Mouse (Mus musculus) hindbrain, embryonic 15.5 days (tissue): ENCODE data around the gene Scnn1g. TPM values are rescaled to one million over a fixed set of nuclear protein-coding genes. Genes with fewer than 3 reads are reported as not detected.
A peak's percentile ranks its signal among the peaks of the same experiment; 100 is the strongest.

ENCODE experiments used
- ATAC-seq: fragments of 200-750 bp; cut with Nextera tagmentation; 2 replicates; pipeline ENCODE4 v1.8.0; 2017; ENCODE audit warnings: low read depth, moderate number of reproducible peaks, moderate TSS enrichment; ENCODE audit not compliant: low FRiP score
- H3K27ac ChIP-seq: fragments of 300-500 bp; sonication (generic); replicated peaks from 2 replicates; pipeline ENCODE4 v1.5.1; 2015; ENCODE audit warnings: mild to moderate bottlenecking, inconsistent platforms
- H3K27me3 ChIP-seq: fragments of 300-500 bp; sonication (generic); 2 replicates; pipeline ENCODE4 v1.6.1; 2015; ENCODE audit warnings: control low read depth, inconsistent platforms
- H3K36me3 ChIP-seq: fragments of 300-500 bp; sonication (generic); 2 replicates; pipeline ENCODE4 v1.6.1; 2015; ENCODE audit warnings: control low read depth, inconsistent platforms
- H3K4me1 ChIP-seq: fragments of 300-500 bp; sonication (generic); replicated peaks from 2 replicates; pipeline ENCODE4 v1.6.1; 2015; ENCODE audit warnings: control low read depth, inconsistent platforms
- H3K4me2 ChIP-seq: fragments of 300-500 bp; sonication (generic); 2 replicates; pipeline ENCODE4 v1.6.1; 2015; ENCODE audit warnings: moderate library complexity, mild to moderate bottlenecking, inconsistent platforms
- H3K4me3 ChIP-seq: fragments of 300-500 bp; sonication (generic); 2 replicates; pipeline ENCODE4 v1.5.1; 2015; ENCODE audit warnings: mild to moderate bottlenecking, inconsistent platforms
- H3K9ac ChIP-seq: fragments of 300-500 bp; sonication (generic); 2 replicates; pipeline ENCODE4 v1.6.1; 2015; ENCODE audit warnings: inconsistent platforms
- H3K9me3 ChIP-seq: fragments of 300-500 bp; sonication (generic); 2 replicates; pipeline ENCODE4 v1.6.1; 2016; ENCODE audit warnings: control low read depth, inconsistent platforms
- WGBS: fragments of 180-500 bp; shearing (Covaris S2); methylation state at CpG from one replicate; pipeline ENCODE4 v1.1.7; 2015; 5-methylcytosine and 5-hydroxymethylcytosine counted together
- polyA plus RNA-seq: library from polyadenylated mRNA; unstranded; fragments of >200 nt; fragmentation: Nextera tagmentation; extraction: Ambion mirVana; gene quantifications from 2 replicates; pipeline ENCODE4 v1.2.1, GENCODE M21; 2015

Scnn1g gene
- polyA plus RNA-seq, 1 experiment from 2014 or later: 0.09 TPM

DNA sequence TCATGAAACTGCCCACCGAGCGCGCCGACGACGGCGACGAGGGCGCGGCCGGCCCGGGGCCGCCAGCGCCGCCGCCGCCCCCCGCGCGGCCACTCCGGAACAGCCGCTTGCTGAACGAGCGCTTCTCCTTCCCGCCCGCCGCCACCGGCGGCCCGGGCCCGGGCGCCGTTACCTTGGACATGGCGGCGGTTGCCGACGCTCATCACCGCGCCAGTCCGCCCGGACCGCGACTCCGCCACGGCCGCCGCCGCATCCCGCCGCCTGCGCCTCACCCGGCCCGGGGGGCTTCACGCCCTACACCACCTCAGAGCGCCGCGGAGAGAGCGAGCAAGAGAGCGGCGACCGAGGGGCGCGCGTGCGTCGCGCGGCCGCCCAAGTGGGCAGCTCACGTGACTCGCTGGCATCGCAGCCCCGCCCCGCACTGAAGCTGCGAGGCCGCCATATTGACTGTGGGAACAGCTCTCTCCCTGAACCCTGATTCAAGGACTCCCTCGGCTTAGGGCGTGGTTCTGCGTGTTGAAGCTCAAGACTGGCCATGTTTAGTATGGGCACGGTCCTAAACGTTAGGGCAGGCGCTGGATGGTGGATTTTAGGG is 27.1 kb upstream of the Scnn1g start, which contains the start of gene Usp31:
Gene Usp31 (minus strand): TSS at position 181 of the 595 bp plus-strand sequence.
- peak within 1 kb of the TSS; percentile 96 for H3K27ac ChIP-seq
- under 1% methylated on average over 58 of the region's 82 CpGs for WGBS
- ATAC-seq: peak; percentile 99
- peaks cover 40% of the 10 kb centered on the region for H3K4me1 ChIP-seq
- no peaks in the 10 kb centered on the region for H3K9me3 ChIP-seq
- H3K4me3 ChIP-seq: peak within 1 kb of the TSS; percentile 97
- peak within 1 kb of the TSS; percentile 92 for H3K4me2 ChIP-seq
- peak within 1 kb of the TSS; percentile 91 for H3K9ac ChIP-seq
- 0 out of 2 replicates have a peak, but pooled peaks cover 2% of the 10 kb centered on the region for H3K36me3 ChIP-seq
- no peaks in the 10 kb centered on the region for H3K27me3 ChIP-seq

GRCm38 (mm10) chr7:121711171-121711570 is 23.1 kb upstream of the Scnn1g start:
- Histone ChIP-seq H3K9ac (no peak overlapping the region), H3K36me3 (no peaks in the 10 kb centered on the region), H3K27ac (no peak overlapping the region), H3K27me3 (no peaks in the 10 kb centered on the region), H3K4me2 (no peak overlapping the region), H3K4me3 (no peak overlapping the region), H3K4me1 (peaks cover 1% of the 10 kb centered on the region), H3K9me3 (no peaks in the 10 kb centered on the region)
- WGBS: 47% methylated on average over 2 of the region's 2 CpGs
- no peak for ATAC-seq

DNA sequence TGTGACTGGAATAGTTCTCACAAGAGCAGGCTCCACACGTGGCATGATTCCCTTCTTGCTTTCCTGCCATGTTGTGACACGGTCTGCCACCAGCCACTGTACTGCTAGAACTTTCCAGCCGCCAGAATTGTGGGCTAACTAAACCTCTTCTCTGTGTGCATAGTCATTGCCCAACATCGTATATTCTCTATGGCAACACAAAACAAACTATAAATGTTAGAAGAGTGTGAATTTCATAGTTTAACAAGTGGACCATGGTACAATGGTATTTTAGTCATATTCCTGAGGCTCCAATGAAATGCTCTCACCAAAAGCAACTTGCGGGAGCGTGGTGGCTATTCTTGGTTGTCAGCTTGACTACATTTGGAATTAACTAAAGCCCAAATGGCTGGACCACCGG is 17.2 kb upstream of the Scnn1g start:
- Histone ChIP-seq H3K36me3 (no peaks in the 10 kb centered on the region), H3K27me3 (no peaks in the 10 kb centered on the region), H3K9me3 (no peaks in the 10 kb centered on the region), H3K4me2 (no peak overlapping the region), H3K27ac (no peak overlapping the region), H3K9ac (no peak overlapping the region), H3K4me1 (no peaks in the 10 kb centered on the region), H3K4me3 (no peak overlapping the region)
- no peak for ATAC-seq
- 77% methylated on average over 7 of the region's 7 CpGs for WGBS

GRCm38 (mm10) chr7:121730225-121730624 is 4.1 kb upstream of the Scnn1g start:
- Histone ChIP-seq H3K4me3 (no peak overlapping the region), H3K4me2 (no peak overlapping the region), H3K27ac (no peak overlapping the region), H3K4me1 (peaks cover 11% of the 10 kb centered on the region), H3K27me3 (peaks cover 18% of the 10 kb centered on the region), H3K9ac (no peak overlapping the region), H3K36me3 (no peaks in the 10 kb centered on the region), H3K9me3 (no peaks in the 10 kb centered on the region)
- 28% methylated on average over 5 of the region's 5 CpGs for WGBS
- ATAC-seq: no peak

GRCm38 (mm10) chr7:121737511-121738415 is 3.5 kb downstream of the Scnn1g start:
- ATAC-seq: no peak
- H3K9ac ChIP-seq: no peak overlapping the region
- H3K27me3 ChIP-seq: peaks cover 26% of the 10 kb centered on the region
- no peaks in the 10 kb centered on the region for H3K9me3 ChIP-seq
- no peak overlapping the region for H3K4me3 ChIP-seq
- no peak overlapping the region for H3K4me2 ChIP-seq
- H3K36me3 ChIP-seq: no peaks in the 10 kb centered on the region
- 72% methylated on average over 29 of the region's 29 CpGs for WGBS
- H3K27ac ChIP-seq: no peak overlapping the region
- peaks cover 12% of the 10 kb centered on the region for H3K4me1 ChIP-seq

GRCm38 (mm10) chr7:121750244-121750643 is 16.0 kb downstream of the Scnn1g start:
- H3K36me3 ChIP-seq: no peaks in the 10 kb centered on the region
- no peak overlapping the region for H3K27ac ChIP-seq
- no peaks in the 10 kb centered on the region for H3K9me3 ChIP-seq
- no peak for ATAC-seq
- WGBS: 90% methylated on average over 5 of the region's 5 CpGs
- no peak overlapping the region for H3K4me3 ChIP-seq
- no peaks in the 10 kb centered on the region for H3K4me1 ChIP-seq
- no peak overlapping the region for H3K9ac ChIP-seq
- H3K27me3 ChIP-seq: no peaks in the 10 kb centered on the region
- no peak overlapping the region for H3K4me2 ChIP-seq

GRCm38 (mm10) chr7:121754748-121755147 is 20.5 kb downstream of the Scnn1g start:
- H3K9me3 ChIP-seq: no peaks in the 10 kb centered on the region
- H3K4me1 ChIP-seq: no peaks in the 10 kb centered on the region
- no peak overlapping the region for H3K9ac ChIP-seq
- H3K36me3 ChIP-seq: no peaks in the 10 kb centered on the region
- no peak overlapping the region for H3K4me2 ChIP-seq
- no peak overlapping the region for H3K27ac ChIP-seq
- 76% methylated on average over 8 of the region's 8 CpGs for WGBS
- no peak for ATAC-seq
- H3K4me3 ChIP-seq: no peak overlapping the region
- no peaks in the 10 kb centered on the region for H3K27me3 ChIP-seq

- 88% methylated on average over 4 of the region's 4 CpGs for WGBS
- ATAC-seq: no peak
These were observed 29.0 kb downstream of the Scnn1g start for GRCm38 (mm10) chr7:121763328-121763727.

GRCm38 (mm10) chr7:121767900-121768299 is 33.6 kb downstream of the Scnn1g start:
- H3K4me2 ChIP-seq: no peak overlapping the region
- no peaks in the 10 kb centered on the region for H3K27me3 ChIP-seq
- H3K9me3 ChIP-seq: no peaks in the 10 kb centered on the region
- H3K9ac ChIP-seq: no peak overlapping the region
- no peaks in the 10 kb centered on the region for H3K4me1 ChIP-seq
- no peaks in the 10 kb centered on the region for H3K36me3 ChIP-seq
- no peak for ATAC-seq
- H3K27ac ChIP-seq: no peak overlapping the region
- H3K4me3 ChIP-seq: no peak overlapping the region
- 86% methylated on average over 3 of the region's 3 CpGs for WGBS

More at GRCm38 (mm10) chr7:121763328-121763727, 29.0 kb downstream of the Scnn1g start:
- Histone ChIP-seq H3K4me2 (no peak overlapping the region), H3K27me3 (no peaks in the 10 kb centered on the region), H3K27ac (no peak overlapping the region), H3K9ac (no peak overlapping the region), H3K36me3 (no peaks in the 10 kb centered on the region), H3K4me1 (no peaks in the 10 kb centered on the region), H3K4me3 (no peak overlapping the region), H3K9me3 (no peaks in the 10 kb centered on the region)

- Histone ChIP-seq H3K4me2 (no peak overlapping the region), H3K27ac (no peak overlapping the region), H3K9ac (no peak overlapping the region), H3K36me3 (no peaks in the 10 kb centered on the region), H3K4me1 (no peaks in the 10 kb centered on the region), H3K27me3 (no peaks in the 10 kb centered on the region), H3K9me3 (no peaks in the 10 kb centered on the region), H3K4me3 (no peak overlapping the region)
- 86% methylated on average over 9 of the region's 9 CpGs for WGBS
- ATAC-seq: no peak
These were observed 34.7 kb downstream of the Scnn1g start for GRCm38 (mm10) chr7:121768983-121769382.

DNA sequence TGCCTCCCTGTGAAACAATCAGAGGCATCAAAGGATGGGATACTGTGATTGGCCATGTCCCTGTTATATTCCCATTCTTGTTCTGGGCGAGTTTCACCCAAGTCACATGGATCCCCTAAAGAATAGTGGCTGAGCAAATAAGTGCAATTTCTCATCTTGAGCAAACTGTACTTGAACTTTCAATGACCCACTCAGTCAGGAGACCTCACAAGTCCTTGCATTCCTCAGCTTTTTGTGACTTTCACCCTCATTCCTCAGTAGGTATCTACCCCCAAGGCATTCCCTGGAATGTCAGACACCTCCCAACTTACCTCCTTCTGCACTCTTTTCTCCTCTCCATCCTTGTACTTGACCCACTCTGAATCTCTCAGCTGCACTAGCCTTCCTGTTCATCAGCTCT is 44.3 kb downstream of the Scnn1g start:
- WGBS: 65% methylated on average over 1 of the region's 1 CpGs
- Histone ChIP-seq H3K4me1 (no peaks in the 10 kb centered on the region), H3K4me2 (no peak overlapping the region), H3K4me3 (no peak overlapping the region), H3K9me3 (no peaks in the 10 kb centered on the region), H3K36me3 (no peaks in the 10 kb centered on the region), H3K27me3 (no peaks in the 10 kb centered on the region), H3K27ac (no peak overlapping the region), H3K9ac (no peak overlapping the region)
- ATAC-seq: no peak

GRCm38 (mm10) chr7:121778980-121779379 is 44.7 kb downstream of the Scnn1g start:
- no peak for ATAC-seq
- 87% methylated on average over 3 of the region's 3 CpGs for WGBS
- Histone ChIP-seq H3K9me3 (no peaks in the 10 kb centered on the region), H3K36me3 (no peaks in the 10 kb centered on the region), H3K27me3 (no peaks in the 10 kb centered on the region), H3K4me1 (no peaks in the 10 kb centered on the region), H3K4me3 (no peak overlapping the region), H3K4me2 (no peak overlapping the region), H3K9ac (no peak overlapping the region), H3K27ac (no peak overlapping the region)
